Mouse (Mus musculus): Measurements from ENCODE around the gene Fndc5.

GRCm38 (mm10) chr4:129145411-129145810 lies 8.6 kb downstream of the Fndc5 start:
- TF ChIP-seq GATA1 (IDR thresholded peaks at IDR 0.05; ENCODE audit: low read length) = no peak
- no peak for TF ChIP-seq TAL1 (IDR thresholded peaks at IDR 0.05; ENCODE audit: low read length)
